Mouse (Mus musculus) lung, adult 2 months (tissue): ENCODE measurements around the gene Ugt1a9.

ENCODE experiments used
- CTCF ChIP-seq: fragments of 200-500 bp; IDR thresholded peaks from 2 replicates; pipeline ENCODE4 v1.5.1; 2011; ENCODE audit warnings: mild to moderate bottlenecking, low read length, control low read depth; ENCODE audit not compliant: insufficient read depth
- POLR2A ChIP-seq: fragments of 200-500 bp; IDR thresholded peaks from 2 replicates; pipeline ENCODE4 v1.6.1; 2011; ENCODE audit warnings: low read depth, mild to moderate bottlenecking, control low read depth, low read length, borderline replicate concordance; ENCODE audit errors: extremely low read depth

- TF ChIP-seq CTCF (no peak), POLR2A (no peak)
These were observed 95.1 kb downstream of the Ugt1a9 start, which contains the start of gene Ugt1a5 for GRCm38 (mm10) chr1:88165711-88166110.
